Mouse (Mus musculus): Measurements from ENCODE around the gene Arsj. TPM values are rescaled to one million over a fixed set of nuclear protein-coding genes. Genes with fewer than 3 reads are reported as not detected.

The Arsj gene
- polyA plus RNA-seq, 1 experiment from 2014 or later, result 0.05 TPM

DNA sequence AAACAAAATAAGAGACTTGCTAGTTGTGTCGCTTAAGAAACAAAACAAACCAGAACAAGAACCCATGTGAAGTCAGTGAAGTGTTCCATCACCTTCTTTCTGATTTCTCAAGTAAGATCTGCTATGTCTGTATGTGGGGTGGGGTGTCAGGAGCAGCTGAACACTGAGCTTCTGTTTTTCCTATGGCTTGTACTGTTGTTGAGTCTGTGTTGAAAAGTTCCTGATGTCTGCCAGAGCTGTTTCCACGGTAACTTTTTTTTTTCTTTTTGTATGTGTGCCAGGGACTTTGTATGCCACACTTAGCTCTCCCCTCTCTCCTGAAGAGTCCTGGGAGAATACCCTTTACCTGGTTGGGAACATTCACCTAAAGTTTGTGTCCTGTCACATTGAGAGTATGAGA is 34.0 kb downstream of the Arsj start:
- no peak for ATAC-seq

DNA sequence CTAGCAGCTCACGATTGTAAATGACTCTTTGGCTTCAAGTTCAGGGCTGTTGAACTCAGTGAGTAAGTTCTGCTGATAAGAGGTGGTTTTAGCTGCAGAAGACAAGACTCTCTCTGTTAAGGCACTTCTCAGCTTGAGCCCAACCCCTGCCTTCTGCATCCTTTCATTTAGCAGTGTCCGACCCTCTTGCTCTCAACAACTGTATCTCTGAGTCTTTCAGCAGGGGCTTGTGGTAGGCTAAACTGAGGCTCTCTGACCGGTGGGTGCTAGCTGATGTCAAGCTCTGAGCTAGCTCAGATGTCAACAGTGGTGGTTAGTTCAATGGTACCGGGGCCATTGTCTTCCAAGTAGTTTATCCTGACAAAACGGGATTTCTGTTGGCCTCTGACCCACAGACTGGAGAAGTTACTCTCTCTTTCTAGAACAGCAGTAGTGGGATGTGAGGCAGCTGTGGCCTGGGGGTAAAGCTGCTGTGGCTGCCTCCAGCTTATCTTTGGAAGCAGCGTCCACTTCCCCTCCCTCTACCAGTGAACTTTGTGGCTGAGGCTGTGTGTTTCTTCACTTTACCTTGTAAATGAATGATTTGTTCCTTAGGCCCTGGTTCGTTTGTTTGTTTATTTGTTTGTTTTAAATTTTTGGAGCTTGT is 34.6 kb downstream of the Arsj start:
- H3K4me1 ChIP-seq (replicated peaks; ENCODE audit: control insufficient read depth, insufficient read depth, low read length), result no peaks in the 10 kb centered on the region
- 80% methylated on average over 7 of the region's 7 CpGs for whole genome bisulfite sequencing
- H3K4me2 ChIP-seq (ENCODE audit: low read length), result no peak overlapping the region
- no peak for ATAC-seq
- no peak overlapping the region for H3K4me3 ChIP-seq (replicated peaks; ENCODE audit: low read length)
- H3K27me3 ChIP-seq (replicated peaks; ENCODE audit: control insufficient read depth, insufficient read depth, low read length), result no peaks in the 10 kb centered on the region
- H3K9ac ChIP-seq (replicated peaks; ENCODE audit: low read depth, low read length), result no peak overlapping the region
- H3K27ac ChIP-seq (ENCODE audit: low read length), result no peak overlapping the region
- no peaks in the 10 kb centered on the region; the same call in 1 of the 2 replicates for H3K9me3 ChIP-seq (ENCODE audit: control insufficient read depth, low read length)
- H3K36me3 ChIP-seq (ENCODE audit: control insufficient read depth, insufficient read depth), result no peaks in the 10 kb centered on the region

More for the DNA sequence above, 34.0 kb downstream of the Arsj start:
- H3K4me1 ChIP-seq (replicated peaks; ENCODE audit: control insufficient read depth, insufficient read depth, low read length), result no peaks in the 10 kb centered on the region
- H3K4me2 ChIP-seq (ENCODE audit: low read length), result no peak overlapping the region
- no peaks in the 10 kb centered on the region for H3K27me3 ChIP-seq (replicated peaks; ENCODE audit: control insufficient read depth, insufficient read depth, low read length)
- H3K9ac ChIP-seq (replicated peaks; ENCODE audit: low read depth, low read length), result no peak overlapping the region
- no peak overlapping the region for H3K4me3 ChIP-seq (replicated peaks; ENCODE audit: low read length)
- no peaks in the 10 kb centered on the region for H3K36me3 ChIP-seq (ENCODE audit: control insufficient read depth, insufficient read depth)
- no peaks in the 10 kb centered on the region; the same call in 1 of the 2 replicates for H3K9me3 ChIP-seq (ENCODE audit: control insufficient read depth, low read length)
- no peak overlapping the region for H3K27ac ChIP-seq (ENCODE audit: low read length)
- WGBS, result 40% methylated on average over 2 of the region's 2 CpGs

GRCm38 (mm10) chr3:126400726-126401125 is 37.2 kb downstream of the Arsj start:
- Histone ChIP-seq H3K27ac (ENCODE audit: low read length) (no peak overlapping the region), H3K9me3 (ENCODE audit: control insufficient read depth, low read length) (no peaks in the 10 kb centered on the region; the same call in 1 of the 2 replicates), H3K4me1 (replicated peaks; ENCODE audit: control insufficient read depth, insufficient read depth, low read length) (no peaks in the 10 kb centered on the region), H3K27me3 (replicated peaks; ENCODE audit: control insufficient read depth, insufficient read depth, low read length) (no peaks in the 10 kb centered on the region), H3K4me2 (ENCODE audit: low read length) (no peak overlapping the region), H3K36me3 (ENCODE audit: control insufficient read depth, insufficient read depth) (no peaks in the 10 kb centered on the region), H3K9ac (replicated peaks; ENCODE audit: low read depth, low read length) (no peak overlapping the region), H3K4me3 (replicated peaks; ENCODE audit: low read length) (no peak overlapping the region)
- 68% methylated on average over 4 of the region's 4 CpGs for WGBS
- no peak for ATAC-seq

DNA sequence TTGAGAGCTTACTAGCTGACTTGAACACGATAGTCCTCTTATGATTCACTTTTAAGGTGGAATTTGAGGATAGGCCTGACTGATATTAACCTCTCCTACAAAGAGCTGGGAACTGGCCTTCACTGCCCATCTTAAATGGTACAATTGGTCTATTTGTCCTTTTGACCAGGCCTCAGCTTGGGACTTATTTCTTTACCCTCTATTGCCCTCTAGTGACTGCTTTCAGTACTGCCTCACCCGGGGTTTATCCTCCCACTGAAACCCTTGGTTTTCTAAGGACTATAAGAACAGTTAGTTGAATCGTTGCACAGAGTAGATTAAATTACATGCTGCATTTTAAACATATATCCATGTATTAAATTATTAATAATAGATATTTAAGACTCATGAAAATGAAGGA is 39.4 kb downstream of the Arsj start:
- H3K36me3 ChIP-seq (ENCODE audit: control insufficient read depth, insufficient read depth), result no peaks in the 10 kb centered on the region
- no peak overlapping the region for H3K27ac ChIP-seq (ENCODE audit: low read length)
- ATAC-seq, result peak; percentile 50; the same call in 1 of the 2 replicates
- no peaks in the 10 kb centered on the region for H3K4me1 ChIP-seq (replicated peaks; ENCODE audit: control insufficient read depth, insufficient read depth, low read length)
- no peak overlapping the region for H3K9ac ChIP-seq (replicated peaks; ENCODE audit: low read depth, low read length)
- H3K4me2 ChIP-seq (ENCODE audit: low read length), result no peak overlapping the region
- WGBS, result 24% methylated on average over 3 of the region's 3 CpGs
- no peak overlapping the region for H3K4me3 ChIP-seq (replicated peaks; ENCODE audit: low read length)
- H3K27me3 ChIP-seq (replicated peaks; ENCODE audit: control insufficient read depth, insufficient read depth, low read length), result no peaks in the 10 kb centered on the region
- H3K9me3 ChIP-seq (ENCODE audit: control insufficient read depth, low read length), result no peaks in the 10 kb centered on the region

- Histone ChIP-seq H3K27me3 (replicated peaks; ENCODE audit: control insufficient read depth, insufficient read depth, low read length) (no peaks in the 10 kb centered on the region), H3K4me2 (ENCODE audit: low read length) (no peak overlapping the region), H3K4me1 (replicated peaks; ENCODE audit: control insufficient read depth, insufficient read depth, low read length) (no peaks in the 10 kb centered on the region), H3K9me3 (ENCODE audit: control insufficient read depth, low read length) (no peaks in the 10 kb centered on the region), H3K4me3 (replicated peaks; ENCODE audit: low read length) (no peak overlapping the region), H3K27ac (ENCODE audit: low read length) (no peak overlapping the region), H3K36me3 (ENCODE audit: control insufficient read depth, insufficient read depth) (no peaks in the 10 kb centered on the region), H3K9ac (replicated peaks; ENCODE audit: low read depth, low read length) (no peak overlapping the region)
- ATAC-seq, result no peak
- 92% methylated on average over 2 of the region's 2 CpGs for WGBS
These were observed 40.7 kb downstream of the Arsj start for GRCm38 (mm10) chr3:126404199-126404598.

DNA sequence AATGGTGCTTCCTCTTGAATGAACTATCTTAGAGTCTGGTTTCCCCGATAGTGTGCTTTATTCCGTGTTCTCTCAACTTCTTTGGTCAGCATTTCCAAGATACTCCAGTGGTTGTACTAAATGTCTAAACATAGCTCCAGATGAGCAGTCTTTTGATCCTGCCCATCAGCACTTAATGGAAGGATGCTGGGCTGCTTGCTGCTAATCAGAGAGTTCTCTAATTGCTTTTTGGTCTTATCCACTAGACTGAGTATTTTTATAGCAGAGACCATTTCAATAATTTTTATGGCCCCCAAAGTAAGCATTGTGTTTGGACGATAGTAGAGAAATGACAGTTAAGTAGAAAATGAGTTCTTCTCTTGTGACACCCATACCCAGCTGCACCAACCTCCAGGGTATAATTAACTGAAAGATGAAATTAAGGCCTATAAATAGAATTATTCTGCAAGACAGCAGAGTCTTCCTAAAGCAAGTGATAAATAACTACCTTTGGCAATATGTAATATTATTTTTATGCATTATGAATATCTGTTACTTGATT is 67.1 kb downstream of the Arsj start:
- H3K36me3 ChIP-seq (ENCODE audit: control insufficient read depth, insufficient read depth), result no peaks in the 10 kb centered on the region

DNA sequence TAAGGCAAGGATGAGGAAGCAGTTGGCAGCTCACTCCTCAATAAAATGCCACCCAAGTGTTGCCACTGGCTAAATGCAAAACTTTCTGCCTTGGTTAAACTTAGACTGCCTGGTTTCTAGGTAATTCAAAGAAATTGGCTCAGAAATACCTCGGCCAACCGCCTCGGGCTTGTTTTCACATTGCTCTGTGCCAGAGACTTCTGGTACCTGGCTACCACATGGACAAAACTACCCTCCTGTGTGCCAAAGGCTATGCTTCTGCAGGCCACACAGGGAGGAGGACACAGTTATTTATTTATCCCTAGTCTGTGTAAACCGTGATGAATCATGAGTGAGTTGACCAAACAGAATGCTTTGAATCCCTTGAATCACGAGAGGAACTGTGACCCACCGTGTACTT is 75.8 kb downstream of the Arsj start:
- Histone ChIP-seq H3K9me3 (ENCODE audit: control insufficient read depth, low read length) (no peaks in the 10 kb centered on the region), H3K36me3 (ENCODE audit: control insufficient read depth, insufficient read depth) (no peaks in the 10 kb centered on the region), H3K4me1 (replicated peaks; ENCODE audit: control insufficient read depth, insufficient read depth, low read length) (no peaks in the 10 kb centered on the region), H3K4me3 (replicated peaks; ENCODE audit: low read length) (no peak overlapping the region), H3K27ac (ENCODE audit: low read length) (no peak overlapping the region), H3K9ac (replicated peaks; ENCODE audit: low read depth, low read length) (no peak overlapping the region), H3K27me3 (replicated peaks; ENCODE audit: control insufficient read depth, insufficient read depth, low read length) (no peaks in the 10 kb centered on the region), H3K4me2 (ENCODE audit: low read length) (no peak overlapping the region)
- no peak for ATAC-seq
- WGBS, result 86% methylated on average over 6 of the region's 6 CpGs

More for the DNA sequence above, 67.1 kb downstream of the Arsj start:
- Histone ChIP-seq H3K4me1 (replicated peaks; ENCODE audit: control insufficient read depth, insufficient read depth, low read length) (no peaks in the 10 kb centered on the region), H3K9me3 (ENCODE audit: control insufficient read depth, low read length) (no peaks in the 10 kb centered on the region), H3K27ac (ENCODE audit: low read length) (no peak overlapping the region), H3K4me3 (replicated peaks; ENCODE audit: low read length) (no peak overlapping the region), H3K27me3 (replicated peaks; ENCODE audit: control insufficient read depth, insufficient read depth, low read length) (no peaks in the 10 kb centered on the region), H3K4me2 (ENCODE audit: low read length) (no peak overlapping the region), H3K9ac (replicated peaks; ENCODE audit: low read depth, low read length) (no peak overlapping the region)
- ATAC-seq, result no peak
- 89% methylated on average over 3 of the region's 3 CpGs for whole genome bisulfite sequencing

DNA sequence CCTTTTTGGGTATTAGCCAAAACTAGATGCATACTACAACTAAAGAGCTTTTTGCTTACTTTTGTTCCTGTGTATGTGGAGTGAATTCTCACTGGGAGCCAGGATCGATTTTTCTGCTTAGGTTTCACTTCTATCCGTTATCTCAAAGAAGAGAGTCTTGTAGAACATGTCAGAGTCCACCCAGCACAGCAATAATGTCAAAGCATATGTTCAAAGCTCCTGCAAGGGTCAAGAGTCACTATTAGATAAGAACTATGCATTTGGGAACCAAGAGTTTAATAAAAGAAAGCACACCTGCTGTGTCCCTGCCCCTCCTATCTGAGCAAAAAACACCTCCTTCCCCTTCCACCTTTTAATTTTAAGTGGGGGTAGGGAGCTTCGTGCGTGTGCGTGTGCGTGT is 85.6 kb downstream of the Arsj start:
- H3K27ac ChIP-seq (ENCODE audit: low read length), result no peak overlapping the region
- H3K4me2 ChIP-seq (ENCODE audit: low read length), result no peak overlapping the region
- H3K4me3 ChIP-seq (replicated peaks; ENCODE audit: low read length), result no peak overlapping the region
- WGBS, result 69% methylated on average over 6 of the region's 6 CpGs
- H3K27me3 ChIP-seq (replicated peaks; ENCODE audit: control insufficient read depth, insufficient read depth, low read length), result no peaks in the 10 kb centered on the region
- ATAC-seq, result no peak
- H3K36me3 ChIP-seq (ENCODE audit: control insufficient read depth, insufficient read depth), result no peaks in the 10 kb centered on the region
- no peak overlapping the region for H3K9ac ChIP-seq (replicated peaks; ENCODE audit: low read depth, low read length)
- no peaks in the 10 kb centered on the region for H3K4me1 ChIP-seq (replicated peaks; ENCODE audit: control insufficient read depth, insufficient read depth, low read length)
- no peaks in the 10 kb centered on the region for H3K9me3 ChIP-seq (ENCODE audit: control insufficient read depth, low read length)

GRCm38 (mm10) chr3:126449515-126449914 is 86.0 kb downstream of the Arsj start:
- Histone ChIP-seq H3K4me1 (replicated peaks; ENCODE audit: control insufficient read depth, insufficient read depth, low read length) (no peaks in the 10 kb centered on the region), H3K9ac (replicated peaks; ENCODE audit: low read depth, low read length) (no peak overlapping the region), H3K27ac (ENCODE audit: low read length) (no peak overlapping the region), H3K27me3 (replicated peaks; ENCODE audit: control insufficient read depth, insufficient read depth, low read length) (no peaks in the 10 kb centered on the region), H3K36me3 (ENCODE audit: control insufficient read depth, insufficient read depth) (no peaks in the 10 kb centered on the region), H3K4me2 (ENCODE audit: low read length) (no peak overlapping the region), H3K4me3 (replicated peaks; ENCODE audit: low read length) (no peak overlapping the region), H3K9me3 (ENCODE audit: control insufficient read depth, low read length) (no peaks in the 10 kb centered on the region)
- no peak for ATAC-seq
- 63% methylated on average over 2 of the region's 2 CpGs for WGBS
